Mouse (Mus musculus) forebrain, embryonic 15.5 days (tissue): Measurements from ENCODE around the gene Tmem59l. TPM values are rescaled to one million over a fixed set of nuclear protein-coding genes. Genes with fewer than 3 reads are reported as not detected.

Experiments used
- ATAC-seq: fragments of 200-750 bp; cut with Nextera tagmentation; replicated peaks from 2 replicates; pipeline ENCODE4 v1.8.0; 2017; ENCODE audit warnings: mild to moderate bottlenecking, moderate TSS enrichment, moderate library complexity
- H3K27ac ChIP-seq: fragments of 300-500 bp; sonication (generic); replicated peaks from 2 replicates; pipeline ENCODE4 v1.5.1; 2015; ENCODE audit warnings: mild to moderate bottlenecking, inconsistent platforms
- H3K27me3 ChIP-seq: fragments of 300-500 bp; sonication (generic); 2 replicates; pipeline ENCODE4 v1.6.1; 2015; ENCODE audit warnings: inconsistent platforms
- H3K36me3 ChIP-seq: fragments of 300-500 bp; sonication (generic); 2 replicates; pipeline ENCODE4 v1.6.1; 2015; ENCODE audit warnings: mild to moderate bottlenecking, inconsistent platforms
- H3K4me1 ChIP-seq: fragments of 300-500 bp; sonication (generic); 2 replicates; pipeline ENCODE4 v1.6.1; 2015; ENCODE audit warnings: inconsistent platforms
- H3K4me2 ChIP-seq: fragments of 300-500 bp; sonication (generic); replicated peaks from 2 replicates; pipeline ENCODE4 v1.6.1; 2015; ENCODE audit warnings: mild to moderate bottlenecking, inconsistent platforms
- H3K4me3 ChIP-seq: fragments of 300-500 bp; sonication (generic); 2 replicates; pipeline ENCODE4 v1.5.1; 2015; ENCODE audit warnings: mild to moderate bottlenecking, inconsistent platforms
- H3K9ac ChIP-seq: fragments of 300-500 bp; sonication (generic); replicated peaks from 2 replicates; pipeline ENCODE4 v1.6.1; 2015; ENCODE audit warnings: mild to moderate bottlenecking, inconsistent platforms
- H3K9me3 ChIP-seq: fragments of 300-500 bp; sonication (generic); 2 replicates; pipeline ENCODE4 v1.6.1; 2016; ENCODE audit warnings: inconsistent platforms
- WGBS: fragments of 180-500 bp; shearing (Covaris S2); methylation state at CpG from one replicate; pipeline ENCODE4 v1.1.7; 2015; ENCODE audit warnings: mixed read lengths; 5-methylcytosine and 5-hydroxymethylcytosine counted together
- polyA plus RNA-seq: library from polyadenylated mRNA; unstranded; fragments of >200 nt; fragmentation: Nextera tagmentation; extraction: Ambion mirVana; gene quantifications from 2 replicates; pipeline ENCODE4 v1.2.1, GENCODE M21; 2015

The Tmem59l gene
- polyA plus RNA-seq, 1 experiment from 2014 or later: 75.0 TPM

DNA sequence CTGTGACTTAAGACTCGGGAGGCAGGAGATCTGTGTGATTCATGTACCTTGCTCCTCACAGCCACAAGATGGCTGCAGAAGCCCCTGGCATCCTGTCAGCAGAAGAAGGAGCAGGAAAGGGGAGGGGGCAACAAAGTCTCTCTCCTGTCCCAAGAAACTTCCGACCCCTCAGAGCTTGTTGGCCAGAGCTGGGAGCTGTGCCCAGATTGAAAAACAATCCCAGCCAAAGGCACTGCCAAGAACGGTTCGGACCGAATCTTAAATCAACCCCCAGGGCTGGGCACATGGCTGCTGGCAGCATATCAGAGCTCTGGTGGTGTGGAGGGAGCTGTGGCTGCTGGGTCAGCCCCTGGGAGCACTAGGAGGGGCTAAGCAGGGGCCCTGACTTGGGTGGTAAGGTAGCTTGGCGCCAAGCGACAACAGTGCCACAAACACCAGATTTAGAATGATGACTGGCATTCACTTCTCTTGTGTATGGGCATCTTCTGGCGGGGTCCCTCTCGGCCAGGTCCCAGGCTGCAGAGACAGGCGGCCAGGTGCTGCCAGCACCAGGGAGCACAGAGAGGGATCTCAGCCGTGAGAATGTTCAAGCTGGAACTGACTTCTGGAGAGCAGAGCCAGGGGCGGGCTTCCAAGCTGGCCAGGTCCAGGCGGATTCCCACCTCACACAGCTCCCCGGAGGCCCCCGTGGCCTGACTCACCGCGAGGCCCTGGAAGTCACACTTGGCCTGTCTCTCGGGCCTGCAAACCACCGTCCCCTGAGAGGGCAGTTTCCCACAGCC lies 39.3 kb downstream of the Tmem59l start:
- no peaks in the 10 kb centered on the region for H3K4me1 ChIP-seq
- ATAC-seq: 0 out of 2 replicates have a peak, but pooled peaks have one; percentile 17
- no peak overlapping the region for H3K4me2 ChIP-seq
- 67% methylated on average over 19 of the region's 19 CpGs for WGBS
- H3K4me3 ChIP-seq: no peak overlapping the region
- H3K27ac ChIP-seq: no peak overlapping the region
- no peaks in the 10 kb centered on the region for H3K27me3 ChIP-seq
- H3K9me3 ChIP-seq: no peaks in the 10 kb centered on the region
- peaks cover 17% of the 10 kb centered on the region for H3K36me3 ChIP-seq
- no peak overlapping the region for H3K9ac ChIP-seq

DNA sequence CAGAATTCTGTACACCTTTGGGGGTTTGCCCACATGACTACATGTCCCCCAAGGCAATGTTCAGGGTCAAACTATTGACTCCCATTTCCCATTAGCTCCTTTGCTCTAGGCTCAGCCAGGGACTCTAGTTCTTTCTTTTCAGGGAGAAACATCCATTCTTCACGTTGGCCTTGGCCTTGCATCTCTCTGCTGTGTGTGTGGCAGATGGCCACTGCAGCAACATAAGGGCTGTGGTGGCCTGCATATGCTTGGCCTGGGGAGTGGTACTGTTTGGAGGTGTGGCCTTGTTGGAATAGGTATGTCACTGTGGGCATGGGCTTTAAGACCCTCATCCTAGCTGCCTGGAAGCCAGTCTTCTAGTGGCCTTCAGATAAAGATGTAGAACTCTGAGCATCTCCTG lies 41.2 kb downstream of the Tmem59l start:
- H3K9me3 ChIP-seq: no peaks in the 10 kb centered on the region
- no peak overlapping the region for H3K9ac ChIP-seq
- peaks cover 6% of the 10 kb centered on the region; the same call in 1 of the 2 replicates for H3K36me3 ChIP-seq
- no peaks in the 10 kb centered on the region for H3K27me3 ChIP-seq
- no peak overlapping the region for H3K4me2 ChIP-seq
- no peak for ATAC-seq
- H3K4me3 ChIP-seq: no peak overlapping the region
- no peaks in the 10 kb centered on the region for H3K4me1 ChIP-seq
- WGBS: 65% methylated on average over 1 of the region's 1 CpGs
- H3K27ac ChIP-seq: no peak overlapping the region

DNA sequence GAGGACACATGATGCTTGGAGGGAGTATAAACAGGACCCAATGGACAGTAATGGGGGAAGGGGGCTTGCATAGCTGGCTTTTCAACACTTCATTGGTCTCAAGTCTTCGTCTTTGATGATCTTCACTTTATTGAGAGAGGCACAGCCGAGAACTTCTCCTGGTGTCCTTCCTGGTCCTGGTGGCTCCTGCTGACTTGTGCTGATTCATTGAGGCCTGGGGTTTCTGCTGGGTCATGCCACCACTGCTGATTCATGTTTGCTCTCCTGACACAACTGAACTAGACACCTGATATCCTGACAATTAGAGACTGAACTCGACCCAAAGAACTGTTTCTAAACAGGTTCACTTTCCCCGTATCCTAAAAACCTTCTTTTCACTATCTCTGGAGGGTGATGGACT lies 43.8 kb downstream of the Tmem59l start:
- H3K27me3 ChIP-seq: no peaks in the 10 kb centered on the region
- H3K4me3 ChIP-seq: no peak overlapping the region
- H3K4me2 ChIP-seq: no peak overlapping the region
- peaks cover 14% of the 10 kb centered on the region for H3K4me1 ChIP-seq
- 88% methylated on average over 4 of the region's 4 CpGs for WGBS
- H3K36me3 ChIP-seq: no peaks in the 10 kb centered on the region
- no peak for ATAC-seq
- H3K9me3 ChIP-seq: no peaks in the 10 kb centered on the region
- H3K27ac ChIP-seq: no peak overlapping the region
- no peak overlapping the region for H3K9ac ChIP-seq

- Histone ChIP-seq H3K27ac (no peak overlapping the region), H3K4me1 (peaks cover 24% of the 10 kb centered on the region), H3K27me3 (no peaks in the 10 kb centered on the region), H3K4me3 (no peak overlapping the region), H3K4me2 (no peak overlapping the region), H3K9me3 (no peaks in the 10 kb centered on the region), H3K36me3 (no peaks in the 10 kb centered on the region), H3K9ac (no peak overlapping the region)
- 67% methylated on average over 3 of the region's 3 CpGs for WGBS
- no peak for ATAC-seq
Observed at GRCm38 (mm10) chr8:70441565-70441964, 45.6 kb downstream of the Tmem59l start.

- no peaks in the 10 kb centered on the region for H3K9me3 ChIP-seq
- no peaks in the 10 kb centered on the region for H3K27me3 ChIP-seq
- H3K9ac ChIP-seq: peak overlapping the region; percentile 71
- no peaks in the 10 kb centered on the region for H3K36me3 ChIP-seq
- no peak overlapping the region for H3K27ac ChIP-seq
- 52% methylated on average over 3 of the region's 3 CpGs for WGBS
- peak overlapping the region; percentile 52; the same call in 1 of the 2 replicates for H3K4me3 ChIP-seq
- ATAC-seq: peak; percentile 1; the same call in 1 of the 2 replicates
- H3K4me2 ChIP-seq: peak overlapping the region; percentile 79
- H3K4me1 ChIP-seq: peaks cover 26% of the 10 kb centered on the region
Observed at GRCm38 (mm10) chr8:70440246-70440645, 46.9 kb downstream of the Tmem59l start.

GRCm38 (mm10) chr8:70439848-70440179 lies 47.3 kb downstream of the Tmem59l start:
- peak overlapping the region; percentile 71 for H3K9ac ChIP-seq
- ATAC-seq: no peak
- H3K4me1 ChIP-seq: peaks cover 27% of the 10 kb centered on the region
- H3K27ac ChIP-seq: peak overlapping the region; percentile 83
- H3K36me3 ChIP-seq: no peaks in the 10 kb centered on the region
- H3K27me3 ChIP-seq: no peaks in the 10 kb centered on the region
- peak overlapping the region; percentile 79 for H3K4me2 ChIP-seq
- H3K9me3 ChIP-seq: no peaks in the 10 kb centered on the region
- WGBS: 6% methylated on average over 7 of the region's 7 CpGs
- peak overlapping the region; percentile 52 for H3K4me3 ChIP-seq

- H3K4me3 ChIP-seq: peak within 1 kb of the TSS; percentile 52
- peak within 1 kb of the TSS; percentile 71 for H3K9ac ChIP-seq
- H3K27me3 ChIP-seq: no peaks in the 10 kb centered on the region
- WGBS: under 1% methylated on average over 66 of the region's 70 CpGs
- H3K9me3 ChIP-seq: no peaks in the 10 kb centered on the region
- no peaks in the 10 kb centered on the region for H3K36me3 ChIP-seq
- peaks cover 27% of the 10 kb centered on the region for H3K4me1 ChIP-seq
- H3K4me2 ChIP-seq: peak within 1 kb of the TSS; percentile 79
- peak; percentile 98 for ATAC-seq
- H3K27ac ChIP-seq: peak within 1 kb of the TSS; percentile 83
Observed at GRCm38 (mm10) chr8:70439055-70439847, 47.9 kb downstream of the Tmem59l start, which contains the start of gene Crtc1. Gene Crtc1, minus strand, starts transcription at chr8:70439579.

- ATAC-seq: no peak
- Histone ChIP-seq H3K9me3 (no peaks in the 10 kb centered on the region), H3K36me3 (no peaks in the 10 kb centered on the region), H3K27ac (no peak overlapping the region), H3K9ac (peak overlapping the region; percentile 62; the same call in 1 of the 2 replicates), H3K27me3 (no peaks in the 10 kb centered on the region), H3K4me3 (peak overlapping the region; percentile 52), H3K4me1 (peaks cover 27% of the 10 kb centered on the region), H3K4me2 (peak overlapping the region; percentile 79)
- 94% methylated on average over 2 of the region's 2 CpGs for WGBS
Observed at GRCm38 (mm10) chr8:70438423-70438822, 48.7 kb downstream of the Tmem59l start.

DNA sequence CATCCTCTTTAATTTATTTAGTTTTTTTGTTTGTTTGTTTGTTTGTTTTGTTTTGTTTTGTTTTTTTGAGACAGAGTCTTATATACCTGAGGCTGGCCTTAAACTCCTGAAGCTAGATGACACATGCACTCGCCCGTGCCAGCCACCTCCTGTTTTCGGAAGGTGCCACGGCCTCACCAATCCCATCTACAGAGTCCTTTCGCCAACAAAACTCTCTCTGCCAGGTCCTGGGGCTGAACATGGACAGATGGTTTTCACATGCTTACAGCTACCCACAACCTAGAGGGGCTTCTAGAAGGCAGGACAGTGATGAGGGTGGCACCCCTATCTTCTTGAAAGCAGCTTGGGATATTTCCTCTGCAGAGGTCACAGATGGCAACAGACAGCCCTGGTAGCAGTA lies 52.0 kb downstream of the Tmem59l start:
- Histone ChIP-seq H3K36me3 (no peaks in the 10 kb centered on the region), H3K9me3 (no peaks in the 10 kb centered on the region), H3K27ac (no peak overlapping the region), H3K4me1 (peaks cover 24% of the 10 kb centered on the region), H3K9ac (no peak overlapping the region), H3K4me2 (no peak overlapping the region), H3K27me3 (no peaks in the 10 kb centered on the region), H3K4me3 (no peak overlapping the region)
- no peak for ATAC-seq
- 94% methylated on average over 5 of the region's 5 CpGs for WGBS

Other genes with a start within 250 kb of the Tmem59l start
- gene Homer3, start 204.5 kb downstream of the Tmem59l start, polyA plus RNA-seq: 52.5 and 55.7 TPM in 2 replicates
- 52.2 and 53.8 TPM in 2 replicates for gene Ddx49, start 184.9 kb downstream of the Tmem59l start, polyA plus RNA-seq
- gene Cope, start 184.8 kb downstream of the Tmem59l start, polyA plus RNA-seq: 266 and 271 TPM in 2 replicates
- gene Cers1, start 171.6 kb downstream of the Tmem59l start, polyA plus RNA-seq: 31.3 and 31.9 TPM in 2 replicates
- gene Gdf1, start 157.5 kb downstream of the Tmem59l start, polyA plus RNA-seq: 0.87 and 5.1 TPM in 2 replicates
- gene Upf1, start 134.1 kb downstream of the Tmem59l start, polyA plus RNA-seq: 17.5 and 17.8 TPM in 2 replicates
- gene Comp, start 113.8 kb downstream of the Tmem59l start, polyA plus RNA-seq: 0.14 TPM in 1 of 2 replicates, not detected in the other
- gene Crtc1, start 47.8 kb downstream of the Tmem59l start, polyA plus RNA-seq: 41.0 and 42.2 TPM in 2 replicates
- gene Klhl26, start 10.4 kb downstream of the Tmem59l start, polyA plus RNA-seq: 19.3 and 21.4 TPM in 2 replicates
- 4.3 and 5.3 TPM in 2 replicates for gene Crlf1, start 5.8 kb upstream of the Tmem59l start, polyA plus RNA-seq
- 164 and 176 TPM in 2 replicates for gene Rex1bd, start 19.4 kb upstream of the Tmem59l start, polyA plus RNA-seq
- 724 and 839 TPM in 2 replicates for gene Uba52, start 23.4 kb upstream of the Tmem59l start, polyA plus RNA-seq
- gene Fkbp8, start 40.4 kb upstream of the Tmem59l start, polyA plus RNA-seq: 433 and 440 TPM in 2 replicates
- 49.8 and 50.2 TPM in 2 replicates for gene Kxd1, start 40.6 kb upstream of the Tmem59l start, polyA plus RNA-seq
- 17.4 and 19.2 TPM in 2 replicates for gene Ell, start 52.1 kb upstream of the Tmem59l start, polyA plus RNA-seq
- 116 TPM in 2 replicates for gene Isyna1, start 107.0 kb upstream of the Tmem59l start, polyA plus RNA-seq
- 114 TPM in 2 replicates for gene Ssbp4, start 121.5 kb upstream of the Tmem59l start, polyA plus RNA-seq
- 0.74 and 1.3 TPM in 2 replicates for gene Lrrc25, start 128.8 kb upstream of the Tmem59l start, polyA plus RNA-seq
- not detected in 2 replicates for gene Gdf15, start 145.1 kb upstream of the Tmem59l start, polyA plus RNA-seq
- 63.6 and 70.2 TPM in 2 replicates for gene Pgpep1, start 173.0 kb upstream of the Tmem59l start, polyA plus RNA-seq
- 211 and 228 TPM in 2 replicates for gene Lsm4, start 185.9 kb upstream of the Tmem59l start, polyA plus RNA-seq
- gene Jund, start 211.6 kb upstream of the Tmem59l start, polyA plus RNA-seq: 89.0 and 96.0 TPM in 2 replicates
- 0.13 and 0.14 TPM in 2 replicates for gene Iqcn, start 216.1 kb upstream of the Tmem59l start, polyA plus RNA-seq
- not detected in 2 replicates for gene Gm3336, start 231.2 kb upstream of the Tmem59l start, polyA plus RNA-seq
- gene Pde4c, start 236.4 kb upstream of the Tmem59l start, polyA plus RNA-seq: 0.13 and 0.22 TPM in 2 replicates